Mouse (Mus musculus) C2C12 (cell line): ENCODE data around the gene Gm20518.

ENCODE experiments used
- CEBPB ChIP-seq: IDR thresholded peaks from one replicate; pipeline ENCODE4 v1.6.1; 2011; ENCODE audit warnings: low read depth, mild to moderate bottlenecking, control low read depth, moderate library complexity
- CTCF ChIP-seq: IDR thresholded peaks from one replicate; pipeline ENCODE4 v1.5.1; 2011; ENCODE audit not compliant: control insufficient read depth, insufficient read depth, insufficient read length
- FOSL1 ChIP-seq: IDR thresholded peaks from one replicate; pipeline ENCODE4 v1.8.0; 2011; ENCODE audit warnings: mild to moderate bottlenecking, low read length; ENCODE audit not compliant: poor library complexity, insufficient read depth, severe bottlenecking
- MAX ChIP-seq: IDR thresholded peaks from one replicate; pipeline ENCODE4 v1.6.1; 2011; ENCODE audit warnings: mild to moderate bottlenecking, control low read depth
- MYOD1 ChIP-seq: IDR thresholded peaks from one replicate; pipeline ENCODE4 v1.6.1; 2011; ENCODE audit warnings: low read depth; ENCODE audit not compliant: control insufficient read depth, insufficient read length
- MYOG ChIP-seq: IDR thresholded peaks from one replicate; pipeline ENCODE4 v1.6.1; 2011; ENCODE audit not compliant: control insufficient read depth, insufficient read length; ENCODE audit errors: extremely low read depth
- USF1 ChIP-seq: IDR thresholded peaks from one replicate; pipeline ENCODE4 v1.6.1; 2011; ENCODE audit warnings: low read depth, mild to moderate bottlenecking, control low read depth, moderate library complexity

DNA sequence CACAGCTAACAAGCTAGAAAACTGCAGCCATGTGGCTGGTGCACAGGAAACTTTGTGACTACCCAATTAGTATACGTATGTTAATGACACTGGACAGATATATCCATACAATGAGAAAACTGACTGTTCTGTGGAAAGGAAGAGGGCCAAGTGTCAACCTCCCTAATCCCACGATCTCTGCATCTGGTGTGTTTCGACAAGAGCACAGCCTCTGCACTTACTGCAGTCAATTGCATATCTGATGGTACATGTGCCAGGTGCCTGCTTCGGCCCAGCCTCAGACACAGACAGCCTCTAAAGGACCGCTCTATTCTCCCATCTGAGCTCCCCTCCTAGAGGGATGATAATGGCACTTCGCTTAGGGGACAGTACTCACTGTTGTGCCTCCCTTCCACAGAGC, 43.0 kb downstream of the Gm20518 start:
- TF ChIP-seq CTCF (no peak), MAX (no peak), MYOG (no peak), USF1 (no peak), MYOD1 (no peak), CEBPB (no peak), FOSL1 (no peak)
